Mouse (Mus musculus) cerebellum, adult 9-10 months (tissue): ENCODE data around the gene Nbeal2.

ENCODE experiments used
- DNase-seq: peaks from one replicate; pipeline ENCODE4 v3.0.0; 2022

The Nbeal2 gene

DNA sequence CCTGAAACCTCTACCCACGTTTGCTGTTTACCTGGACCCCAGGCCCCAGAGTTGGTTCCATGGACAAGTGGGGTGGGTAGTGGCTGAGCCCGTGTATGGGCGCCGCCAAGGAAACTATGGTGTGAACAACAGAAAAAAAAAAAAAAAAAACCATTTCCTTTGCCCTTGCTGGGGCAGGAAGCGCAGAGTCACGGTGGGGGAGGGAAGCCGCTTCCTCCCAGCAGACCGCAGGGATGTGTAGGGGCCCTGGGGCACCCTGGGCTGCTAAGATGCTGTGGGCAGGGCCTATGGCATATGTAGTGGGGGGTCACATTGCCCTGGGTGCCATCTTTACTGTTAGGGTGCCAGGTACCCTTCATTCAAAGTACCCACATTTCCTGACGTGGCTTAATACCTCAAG, 8.7 kb downstream of the Nbeal2 start:
- no peak for DNase-seq

DNA sequence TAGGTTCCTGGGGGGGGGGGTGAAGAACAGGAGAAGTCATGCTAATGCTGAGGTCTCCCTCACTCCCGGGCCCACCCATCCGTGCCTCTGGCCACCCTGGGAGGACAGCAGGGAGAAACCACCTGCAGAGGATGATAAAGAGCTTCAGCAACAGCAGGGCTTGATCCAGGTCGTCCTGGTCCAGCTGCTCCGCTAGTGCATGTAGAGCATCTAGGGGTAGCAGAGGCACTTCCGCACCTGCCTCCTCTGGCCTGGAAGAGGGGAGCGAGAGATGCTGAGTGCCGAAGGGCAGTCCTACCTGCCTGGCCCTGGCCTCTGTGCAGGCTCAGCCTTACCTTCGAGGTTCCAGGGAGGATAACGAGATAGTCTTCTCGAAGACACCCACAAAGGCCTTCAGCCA, 9.7 kb downstream of the Nbeal2 start:
- no peak for DNase-seq

DNA sequence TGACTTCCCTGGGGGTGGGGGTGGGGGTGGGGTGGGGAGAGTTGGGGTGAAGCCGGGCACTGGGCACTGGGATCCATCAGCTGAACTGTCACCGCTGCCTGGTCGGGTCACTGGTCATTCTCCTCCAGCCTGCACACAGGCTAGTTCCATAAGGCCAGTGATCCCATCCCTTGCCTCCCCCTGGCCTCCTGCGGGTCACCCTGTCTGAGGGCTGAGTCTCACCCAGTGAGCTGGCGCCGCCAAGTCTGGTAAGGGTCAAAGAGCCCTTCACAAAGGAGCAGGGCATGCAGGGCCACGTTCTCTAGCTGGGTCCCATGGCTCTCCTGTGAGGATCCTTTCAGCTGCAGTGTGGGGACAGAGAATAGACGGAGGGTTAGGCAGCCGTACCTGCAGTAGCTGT, 10.2 kb downstream of the Nbeal2 start:
- no peak for DNase-seq

DNA sequence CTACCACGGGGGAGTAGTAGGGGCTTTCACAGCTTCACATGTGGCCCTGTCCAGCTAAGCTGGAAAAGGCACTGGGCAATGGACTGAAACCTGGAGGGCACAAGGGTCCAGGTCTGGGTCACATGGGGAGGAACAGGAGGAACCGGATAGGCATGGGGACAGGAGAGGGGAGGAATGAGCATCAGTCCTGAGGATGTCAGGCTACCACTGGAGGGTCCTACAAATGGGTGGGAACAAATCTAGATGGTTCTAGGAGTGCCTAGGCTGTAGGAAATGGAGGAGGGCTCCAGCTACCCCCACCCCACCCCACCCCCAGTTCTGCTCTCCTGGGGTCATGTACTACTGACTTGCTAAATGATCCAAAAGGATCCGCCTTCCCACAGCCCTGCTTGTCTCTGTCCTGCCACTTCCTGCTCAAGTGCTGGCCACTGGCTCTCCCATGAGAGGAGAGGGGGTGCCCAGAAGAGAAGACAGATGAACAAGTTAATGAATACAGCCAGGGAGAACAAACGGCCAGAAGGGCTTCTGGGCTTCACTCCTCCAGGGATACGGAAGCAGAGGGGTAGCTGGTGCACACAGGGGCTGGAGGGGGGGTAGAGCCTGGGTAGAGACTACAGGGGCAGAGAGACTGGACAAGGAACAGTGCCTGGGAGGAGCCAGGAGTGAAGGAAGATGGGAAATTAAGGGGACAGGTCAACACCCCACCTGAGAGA, 11.0 kb downstream of the Nbeal2 start:
- DNase-seq = no peak

DNA sequence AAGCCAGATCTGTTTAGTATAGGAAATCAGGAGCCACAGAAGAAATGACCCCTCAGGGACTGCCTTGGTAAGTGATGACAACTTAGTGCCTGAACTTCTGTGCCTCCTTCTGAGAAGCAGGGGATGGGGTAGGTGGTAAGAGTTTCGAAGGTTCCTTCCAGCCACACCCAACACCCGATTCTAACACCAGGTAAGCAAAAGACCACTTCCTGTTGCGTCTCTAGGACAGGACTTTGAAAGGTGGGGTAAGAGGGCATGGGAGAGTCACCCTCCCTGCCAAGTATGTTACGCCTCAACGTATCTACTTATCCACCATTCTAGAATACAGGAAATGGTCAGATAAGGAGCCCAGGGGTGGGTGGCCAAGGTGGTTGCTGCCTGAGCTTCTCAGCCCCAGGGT, 13.0 kb downstream of the Nbeal2 start:
- no peak for DNase-seq

DNA sequence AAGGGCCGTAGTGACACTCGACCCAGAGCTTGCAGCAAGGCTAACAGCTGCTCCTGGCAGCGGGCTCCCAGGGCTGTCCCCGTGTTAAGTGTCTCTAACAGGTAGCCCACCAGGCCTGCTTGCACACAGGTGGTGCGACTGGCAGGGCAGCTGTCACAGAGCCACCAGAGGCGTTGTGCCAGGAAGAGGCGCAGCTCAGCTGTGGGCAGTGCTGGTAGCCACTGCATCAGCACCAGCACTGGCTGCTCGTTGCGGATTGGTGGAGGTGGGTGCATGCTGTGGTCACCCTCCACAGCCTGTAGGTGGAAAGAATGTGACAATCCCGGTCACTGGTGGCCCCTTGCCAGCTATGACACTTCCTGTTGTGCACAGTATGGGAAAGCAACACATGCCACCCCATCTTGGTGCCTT, 15.3 kb downstream of the Nbeal2 start:
- peak; percentile 68 for DNase-seq

DNA sequence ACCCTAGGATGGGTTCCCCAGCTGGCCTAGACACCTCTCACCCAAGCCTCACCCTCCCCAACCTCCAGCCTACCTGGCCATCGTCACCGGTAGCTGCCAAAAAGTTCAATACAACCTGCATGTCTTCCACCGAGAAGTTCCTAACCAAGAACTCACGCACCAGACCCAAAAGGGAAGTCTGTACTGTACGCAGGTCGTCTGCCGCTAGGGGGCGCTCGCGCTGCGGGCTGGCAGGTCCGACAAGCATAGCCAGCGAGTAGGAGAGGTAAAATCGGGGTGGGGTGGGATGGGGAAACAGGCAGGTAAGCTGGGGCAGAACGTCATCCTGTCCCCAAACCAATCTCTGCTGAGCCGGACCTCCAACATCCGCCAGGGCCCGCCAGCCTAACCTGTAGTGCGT, 18.7 kb downstream of the Nbeal2 start:
- peak; percentile 87 for DNase-seq

DNA sequence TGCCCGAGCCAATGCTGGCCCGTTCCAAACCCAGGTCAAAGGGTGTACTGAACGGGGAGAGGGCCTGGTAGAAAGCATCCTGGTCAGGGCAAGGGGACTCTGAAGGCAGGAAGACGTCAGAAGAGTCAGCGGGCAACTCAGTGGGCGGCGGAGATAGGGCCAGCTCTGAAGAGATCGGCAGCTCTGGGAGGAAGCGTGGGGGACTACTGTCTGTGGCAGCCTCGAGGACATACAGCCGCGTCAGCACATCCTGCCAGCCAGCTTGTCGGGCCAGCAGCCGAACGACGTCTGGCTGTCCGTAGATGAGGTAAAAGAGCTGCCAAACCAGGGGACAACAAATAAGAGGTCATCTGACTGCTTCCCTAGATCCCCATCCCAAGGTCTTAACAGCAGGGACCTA, 20.1 kb downstream of the Nbeal2 start:
- DNase-seq = no peak

DNA sequence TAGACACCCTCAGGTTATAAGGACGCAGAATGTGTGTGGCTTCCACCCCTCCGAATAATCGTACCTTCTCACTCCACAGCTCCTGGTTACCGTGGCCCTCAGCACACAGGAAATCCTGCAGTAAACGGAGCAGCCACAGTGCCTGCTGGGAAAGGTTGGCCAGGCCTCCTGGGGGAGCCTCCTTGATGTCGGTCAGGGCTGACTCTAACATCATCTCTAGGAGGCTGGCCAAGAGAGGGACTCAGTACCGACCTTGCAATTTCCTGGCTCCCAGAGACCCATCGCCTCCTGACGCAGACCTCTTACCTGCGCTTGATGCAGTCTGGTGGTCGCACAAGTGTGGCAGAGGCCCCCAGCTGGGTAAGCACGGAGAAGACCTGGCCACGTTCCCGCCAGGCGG, 21.3 kb downstream of the Nbeal2 start:
- no peak for DNase-seq

DNA sequence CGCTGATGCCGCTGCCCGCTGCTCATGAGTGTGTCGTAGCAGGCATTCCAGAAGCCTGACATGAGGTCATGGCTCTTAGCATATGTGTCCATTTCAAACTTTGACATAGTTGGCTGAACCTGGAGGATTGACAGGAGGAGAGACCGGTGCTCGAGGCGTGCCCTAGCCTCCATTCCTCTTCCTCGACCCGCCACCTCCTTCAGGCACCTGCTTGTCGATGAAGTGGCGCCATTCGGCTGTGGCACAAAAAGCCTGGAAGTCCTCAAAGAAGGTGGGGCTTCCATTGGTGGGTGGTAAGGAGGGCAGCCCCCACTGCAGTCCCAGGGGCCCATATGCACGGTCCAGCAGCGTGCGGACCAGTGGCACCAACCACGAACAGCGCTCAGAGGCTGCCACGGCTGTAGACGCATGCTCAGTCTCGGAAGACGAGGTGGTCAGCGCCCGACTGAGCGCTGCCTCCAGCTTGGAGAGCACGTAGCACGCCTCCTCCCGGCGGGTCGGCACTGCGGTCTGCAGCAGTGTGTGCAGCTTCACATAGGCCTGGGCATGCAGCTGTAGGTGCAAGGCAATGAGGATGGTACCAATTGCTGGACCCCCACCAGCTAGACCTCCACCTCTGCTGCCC, 22.2 kb downstream of the Nbeal2 start:
- DNase-seq = no peak

DNA sequence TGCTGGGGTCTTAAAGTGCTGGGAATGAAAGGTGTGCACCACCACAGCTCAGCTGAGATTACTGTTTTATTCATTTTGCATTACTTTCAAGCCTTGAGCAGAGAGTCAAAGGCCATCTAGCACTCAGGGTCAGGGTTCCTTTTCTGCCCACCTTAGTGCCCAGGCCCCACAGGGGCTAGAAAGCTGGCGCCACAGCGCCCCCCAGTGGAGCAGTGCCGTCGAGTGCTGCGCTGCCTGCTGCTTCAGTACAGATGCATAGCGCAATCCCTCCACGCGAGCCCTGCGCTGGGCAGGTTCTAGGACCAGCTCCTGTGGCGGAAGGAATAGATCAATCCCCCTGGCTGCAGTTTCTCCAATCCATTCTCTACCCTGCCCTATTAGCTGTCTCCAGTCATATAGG, 22.8 kb downstream of the Nbeal2 start:
- no peak for DNase-seq

DNA sequence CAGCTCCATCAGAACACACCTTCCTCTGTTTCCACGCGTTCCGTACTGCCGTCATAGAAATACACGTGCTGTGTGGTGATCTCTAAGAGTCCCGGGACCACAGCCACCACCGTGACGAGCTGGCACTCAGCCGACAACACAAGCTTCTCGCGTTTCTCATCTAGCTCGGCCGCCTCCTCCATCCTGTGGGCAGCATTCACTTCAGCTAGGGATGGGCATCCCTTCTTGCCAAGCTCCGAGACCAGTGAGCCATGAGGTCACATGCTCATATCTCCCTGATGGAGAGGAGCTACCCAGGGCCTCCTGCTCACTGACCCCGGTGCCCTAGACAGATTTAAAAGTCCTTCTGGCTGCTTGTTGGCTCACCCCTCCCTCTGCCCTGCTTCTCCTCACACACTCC, 23.8 kb downstream of the Nbeal2 start:
- no peak for DNase-seq

DNA sequence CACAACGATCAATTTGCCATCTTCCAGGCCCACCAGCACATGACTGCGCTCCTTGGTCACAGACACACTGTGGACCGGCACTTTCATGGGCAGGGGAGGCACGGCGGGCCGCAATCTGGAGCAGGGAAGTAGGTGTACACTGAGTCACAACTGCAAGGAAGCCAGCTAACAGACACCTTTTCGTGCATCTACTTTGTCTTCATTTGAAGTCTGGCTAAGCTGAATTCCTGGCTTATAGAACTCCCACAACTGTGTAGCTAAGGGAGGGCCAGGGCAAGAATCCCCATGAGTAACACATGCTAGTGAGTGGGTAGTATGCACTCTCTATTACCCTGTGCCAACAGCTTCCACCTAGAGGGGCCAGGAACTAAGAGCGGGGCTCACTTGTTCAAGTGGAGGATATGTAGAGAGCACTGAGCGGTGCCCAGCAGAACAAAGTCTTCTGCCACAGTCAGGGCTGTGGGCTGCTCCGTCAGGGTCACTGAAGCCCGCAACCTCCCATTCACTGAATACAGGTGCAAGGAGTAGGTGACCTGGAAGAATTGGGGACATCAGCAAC, 28.5 kb downstream of the Nbeal2 start:
- DNase-seq = no peak

DNA sequence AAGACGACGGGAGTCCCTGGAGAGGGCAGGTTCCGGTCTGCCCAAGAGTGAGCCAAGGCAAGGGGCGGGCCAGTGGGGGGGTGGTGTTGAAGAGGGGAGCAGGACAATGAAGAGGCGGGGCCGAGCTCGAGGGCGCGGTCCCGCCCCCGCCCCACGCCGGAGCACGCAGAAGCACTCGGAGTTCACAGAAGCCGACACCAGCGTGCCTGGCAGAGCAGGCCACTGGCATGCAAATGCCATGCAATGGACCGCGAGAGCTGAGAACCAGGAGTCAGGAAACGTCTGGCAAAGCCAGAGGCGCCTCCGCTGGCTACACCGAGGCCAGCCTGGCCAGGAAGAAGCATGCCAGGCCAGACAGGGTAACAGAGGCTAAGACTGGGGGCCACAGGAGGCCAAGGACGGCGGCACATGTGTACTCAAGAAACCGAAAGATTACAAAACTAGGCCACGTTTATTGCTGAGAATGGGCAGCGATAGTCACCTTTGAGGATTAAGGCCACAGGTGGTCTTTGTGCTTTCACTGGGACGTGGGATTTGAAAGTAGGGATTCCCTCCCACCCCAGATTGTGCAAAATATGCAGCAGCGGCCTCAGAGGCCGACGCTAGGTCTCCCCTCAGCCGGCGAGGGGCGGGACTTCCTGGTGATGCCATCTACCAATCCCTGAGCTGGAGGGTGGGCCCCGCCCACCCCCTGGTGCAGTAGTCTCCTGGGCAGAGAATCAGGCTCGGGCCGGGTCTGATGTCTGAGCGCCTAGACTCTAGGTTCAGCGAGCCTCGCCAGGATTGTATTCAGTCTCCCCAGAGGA, 29.4 kb downstream of the Nbeal2 start, which contains the start of gene Nradd:
Gene Nradd (minus strand): TSS at position 92 of the 806 bp plus-strand sequence.
- peak; percentile 91 for DNase-seq

DNA sequence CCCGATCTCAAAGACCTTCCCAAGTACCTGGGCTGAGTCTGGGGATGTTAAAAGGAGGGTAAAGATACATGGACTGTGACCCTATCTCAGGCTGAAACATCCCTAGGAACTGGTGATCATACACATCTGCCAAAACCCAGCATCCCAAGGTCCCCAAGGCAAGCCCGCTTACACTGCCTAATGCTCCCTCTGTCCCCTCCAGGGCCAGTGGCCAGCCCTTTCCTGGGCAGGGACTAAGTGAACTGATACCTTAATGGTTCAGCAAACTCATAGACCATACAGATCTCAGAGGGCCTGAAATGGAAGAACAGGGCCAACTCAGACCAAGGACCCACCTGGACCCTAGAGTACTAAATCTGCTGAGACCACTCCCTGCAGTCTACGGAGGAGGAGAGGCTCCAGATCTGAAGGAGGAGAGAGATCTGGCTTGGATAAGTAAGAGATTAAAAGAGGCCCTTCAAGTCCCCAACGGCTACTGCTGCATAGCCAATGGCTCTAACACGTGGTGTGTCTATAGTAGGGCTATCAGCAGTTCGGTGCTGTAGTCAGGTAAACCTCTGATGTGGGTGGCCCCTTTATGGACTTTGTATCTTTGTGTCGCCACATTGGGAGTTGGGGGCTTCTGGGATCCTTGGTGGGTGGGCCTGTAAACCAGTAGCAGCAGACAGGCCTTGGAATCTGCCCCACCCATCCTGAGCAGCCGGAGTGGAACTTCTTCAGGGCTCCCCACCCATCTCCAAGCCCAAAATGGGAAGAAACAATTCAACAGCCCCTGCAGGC, 30.4 kb downstream of the Nbeal2 start:
- no peak for DNase-seq

DNA sequence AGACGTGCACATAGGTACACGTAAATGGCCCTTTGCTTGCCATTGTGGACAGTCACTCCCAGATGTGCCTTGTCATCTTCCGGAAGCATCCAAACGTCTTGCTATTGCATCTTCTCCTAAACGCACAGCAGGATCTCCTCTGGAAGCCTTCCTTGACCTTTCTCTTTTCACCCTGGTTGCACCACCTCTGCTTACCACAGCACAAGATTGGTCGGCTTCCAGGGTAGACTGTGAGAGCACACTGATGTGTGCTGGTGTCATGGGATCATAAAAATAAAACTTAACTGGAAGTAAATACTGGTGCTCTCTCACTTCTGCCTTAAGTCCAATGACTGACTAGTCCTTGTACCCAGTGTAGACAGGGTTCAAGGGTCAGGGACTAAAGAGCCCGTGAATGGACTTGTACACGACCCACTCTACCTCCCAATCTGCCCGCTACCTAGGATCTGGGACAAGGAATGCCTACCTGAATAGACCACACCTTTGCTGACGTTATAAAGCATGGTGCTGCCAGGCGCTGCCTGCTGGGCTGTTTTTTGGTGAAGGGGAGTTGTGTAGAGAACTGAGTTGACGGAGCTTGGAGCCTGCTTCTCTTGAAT, 31.2 kb downstream of the Nbeal2 start:
- DNase-seq = no peak

DNA sequence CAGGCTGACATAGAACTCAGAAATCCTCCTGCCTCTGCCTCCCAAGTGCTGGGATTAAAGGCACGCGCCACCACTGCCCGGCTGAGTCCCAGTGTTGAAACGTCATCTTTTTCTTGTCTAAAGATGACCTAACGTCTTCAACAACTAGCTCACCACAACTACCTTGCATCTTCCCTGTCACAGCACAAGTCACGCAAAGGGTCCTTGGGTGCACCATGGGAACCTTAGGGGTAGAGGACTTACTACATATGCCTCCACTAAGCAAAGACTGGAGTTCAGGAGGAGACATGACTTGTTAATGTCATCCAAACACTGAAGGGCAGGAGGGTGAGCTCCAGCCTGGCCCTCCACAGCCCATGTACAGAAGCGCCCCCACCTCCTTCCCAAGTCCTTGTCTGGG, 33.3 kb downstream of the Nbeal2 start:
- no peak for DNase-seq

DNA sequence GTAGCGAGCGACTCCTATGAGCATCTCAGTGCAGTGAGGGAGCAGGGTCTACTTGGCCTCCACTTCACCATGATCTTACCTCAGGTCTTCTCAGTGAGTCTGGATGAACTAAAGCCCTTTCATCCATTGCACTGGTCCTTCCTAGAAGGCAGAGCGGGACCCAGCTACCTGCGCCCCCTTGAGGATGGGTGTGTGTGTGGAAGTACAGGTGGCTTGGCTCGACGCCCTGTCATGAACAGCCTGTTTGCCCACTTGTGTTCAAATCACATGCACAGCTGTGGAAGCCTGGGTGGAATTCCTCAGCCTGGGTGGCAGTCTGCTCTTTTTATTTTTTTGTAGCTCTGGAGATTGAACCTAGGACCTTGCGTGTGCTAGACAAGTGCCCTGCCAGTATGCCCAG, 33.8 kb downstream of the Nbeal2 start:
- no peak for DNase-seq

DNA sequence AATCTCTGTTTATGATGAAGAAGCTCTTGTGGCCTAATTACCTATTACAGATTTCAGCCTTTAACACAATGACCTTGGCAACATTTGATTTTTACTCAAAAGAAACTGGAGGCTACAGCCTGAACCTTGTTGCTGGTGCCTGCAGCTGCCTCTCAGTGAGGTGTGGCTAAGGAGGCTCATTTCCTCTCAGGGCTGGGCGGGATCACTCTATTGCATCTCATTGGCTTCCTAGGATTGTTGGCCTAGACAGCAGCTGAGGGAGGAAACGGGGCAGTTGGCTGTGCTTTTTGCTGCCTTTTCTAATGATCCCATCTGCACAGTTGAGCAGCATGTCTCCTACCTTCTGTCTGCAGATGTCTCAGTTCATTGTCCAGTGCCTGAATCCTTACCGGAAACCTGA, 36.9 kb downstream of the Nbeal2 start:
- DNase-seq = no peak

DNA sequence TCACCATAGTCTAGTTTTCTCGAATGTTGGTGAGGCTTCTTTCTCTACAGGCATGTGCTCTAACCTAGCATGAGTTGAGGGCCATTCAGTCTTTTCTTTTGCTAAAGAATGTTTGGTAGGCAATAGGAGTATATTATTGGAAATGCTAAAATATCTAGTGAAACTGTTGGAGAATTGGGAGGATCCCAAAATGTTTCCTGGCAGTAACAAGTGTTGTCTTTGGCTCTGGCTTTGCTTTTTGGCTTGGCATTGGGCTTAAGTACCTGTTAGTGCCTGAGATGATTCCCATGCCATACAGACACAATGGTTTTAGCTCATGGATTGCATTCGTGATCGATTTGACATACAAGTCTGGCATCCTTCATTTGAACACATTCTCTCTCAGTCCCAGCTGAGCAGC, 42.5 kb downstream of the Nbeal2 start:
- no peak for DNase-seq

DNA sequence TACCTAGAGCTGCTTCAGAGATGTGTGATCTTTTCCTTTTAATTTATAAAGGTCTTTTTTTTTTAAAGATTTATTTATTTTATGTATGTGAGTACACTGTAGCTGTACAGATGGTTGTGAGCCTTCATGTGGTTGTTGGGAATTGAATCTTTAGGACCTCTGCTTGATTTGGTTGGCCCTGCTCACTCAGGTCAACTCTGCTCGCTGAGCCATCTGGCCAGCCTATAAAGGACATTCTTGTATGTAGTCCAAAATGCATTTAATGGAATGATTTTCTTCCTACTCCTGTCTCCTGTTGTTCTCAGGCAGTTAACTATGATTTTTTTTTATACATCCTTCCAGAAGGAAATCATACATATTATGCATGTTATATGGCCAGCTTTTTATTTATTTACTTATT, 70.4 kb downstream of the Nbeal2 start:
- peak; percentile 68 for DNase-seq

DNA sequence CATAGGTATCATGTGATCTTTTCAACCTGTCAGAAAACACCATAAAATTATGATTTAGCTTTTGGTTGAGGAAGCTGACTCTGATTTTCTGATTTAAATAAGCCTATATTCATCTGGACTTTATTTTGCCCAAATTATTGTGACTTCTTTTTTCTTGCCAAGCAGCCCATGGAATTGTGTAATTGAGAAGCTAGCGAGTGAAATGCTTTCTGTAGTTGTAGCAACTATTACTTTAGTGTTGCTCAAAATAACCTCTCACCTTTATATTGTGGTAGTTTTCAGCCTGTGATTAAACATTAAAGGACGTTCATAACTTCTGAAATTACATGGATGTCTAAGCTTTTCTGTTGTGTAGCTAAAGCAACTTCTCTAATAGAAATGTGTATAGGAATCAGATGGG, 71.8 kb downstream of the Nbeal2 start:
- no peak for DNase-seq
